Mouse (Mus musculus): ENCODE results near the gene Bpifb1. TPM values are rescaled to one million over a fixed set of nuclear protein-coding genes. Genes with fewer than 3 reads are reported as not detected.
"Not testable (repeated sequence)": the region's sequence is repeated elsewhere in the genome, so short reads cannot be mapped to it uniquely, and the experiment has no call there.

Bpifb1 gene
- polyA plus RNA-seq, 1 experiment from 2014 or later, result 1.5 TPM

- H3K4me3 ChIP-seq (ENCODE audit: low read length), result no peak overlapping the region
- no peak overlapping the region for H3K4me2 ChIP-seq (ENCODE audit: low read depth, low read length)
- H3K4me1 ChIP-seq (replicated peaks; ENCODE audit: control insufficient read depth, insufficient read depth, low read length), result peaks cover 15% of the 10 kb centered on the region
- H3K27ac ChIP-seq (ENCODE audit: low read length), result peak overlapping the region; percentile 81
- H3K9ac ChIP-seq (ENCODE audit: low read length), result no peak overlapping the region
- no peaks in the 10 kb centered on the region for H3K36me3 ChIP-seq (ENCODE audit: control insufficient read depth, insufficient read depth, low read length)
- ATAC-seq (ENCODE audit: low read depth), result peak; percentile 21; the same call in 1 of the 2 replicates
- 11% methylated on average over 2 of the region's 2 CpGs for WGBS
- no peaks in the 10 kb centered on the region for H3K9me3 ChIP-seq (ENCODE audit: control insufficient read depth, low read length)
- H3K27me3 ChIP-seq (ENCODE audit: control insufficient read depth, insufficient read depth, low read depth, low read length), result no peaks in the 10 kb centered on the region
These were observed 33.3 kb downstream of the Bpifb1 start for GRCm38 (mm10) chr2:154223917-154224273.

GRCm38 (mm10) chr2:154226991-154227390 is 36.4 kb downstream of the Bpifb1 start:
- WGBS, result 58% methylated on average over 4 of the region's 4 CpGs
- ATAC-seq (ENCODE audit: low read depth), result no peak
- H3K36me3 ChIP-seq (ENCODE audit: control insufficient read depth, insufficient read depth, low read length), result no peaks in the 10 kb centered on the region
- H3K4me2 ChIP-seq (ENCODE audit: low read depth, low read length), result no peak overlapping the region
- H3K27ac ChIP-seq (ENCODE audit: low read length), result no peak overlapping the region
- H3K9me3 ChIP-seq (ENCODE audit: control insufficient read depth, low read length), result no peaks in the 10 kb centered on the region
- peaks cover 15% of the 10 kb centered on the region for H3K4me1 ChIP-seq (replicated peaks; ENCODE audit: control insufficient read depth, insufficient read depth, low read length)
- H3K27me3 ChIP-seq (ENCODE audit: control insufficient read depth, insufficient read depth, low read depth, low read length), result no peaks in the 10 kb centered on the region
- no peak overlapping the region for H3K4me3 ChIP-seq (ENCODE audit: low read length)
- no peak overlapping the region for H3K9ac ChIP-seq (ENCODE audit: low read length)

- Histone ChIP-seq H3K36me3 (ENCODE audit: control insufficient read depth, insufficient read depth, low read length) (no peaks in the 10 kb centered on the region), H3K4me2 (ENCODE audit: low read depth, low read length) (no peak overlapping the region), H3K4me1 (replicated peaks; ENCODE audit: control insufficient read depth, insufficient read depth, low read length) (peaks cover 12% of the 10 kb centered on the region), H3K9me3 (ENCODE audit: control insufficient read depth, low read length) (no peaks in the 10 kb centered on the region), H3K27ac (ENCODE audit: low read length) (no peak overlapping the region), H3K4me3 (ENCODE audit: low read length) (no peak overlapping the region), H3K27me3 (ENCODE audit: control insufficient read depth, insufficient read depth, low read depth, low read length) (no peaks in the 10 kb centered on the region), H3K9ac (ENCODE audit: low read length) (no peak overlapping the region)
- ATAC-seq (ENCODE audit: low read depth), result no peak
- 74% methylated on average over 5 of the region's 5 CpGs for WGBS
These were observed 37.2 kb downstream of the Bpifb1 start for GRCm38 (mm10) chr2:154227830-154228229.

- no peak for ATAC-seq (ENCODE audit: low read depth)
- H3K9me3 ChIP-seq (ENCODE audit: control insufficient read depth, low read length), result no peaks in the 10 kb centered on the region
- no peak overlapping the region for H3K4me3 ChIP-seq (ENCODE audit: low read length)
- no peaks in the 10 kb centered on the region for H3K36me3 ChIP-seq (ENCODE audit: control insufficient read depth, insufficient read depth, low read length)
- no peak overlapping the region for H3K27ac ChIP-seq (ENCODE audit: low read length)
- H3K4me1 ChIP-seq (replicated peaks; ENCODE audit: control insufficient read depth, insufficient read depth, low read length), result no peaks in the 10 kb centered on the region
- no peak overlapping the region for H3K9ac ChIP-seq (ENCODE audit: low read length)
- no peak overlapping the region for H3K4me2 ChIP-seq (ENCODE audit: low read depth, low read length)
- WGBS, result 87% methylated on average over 6 of the region's 6 CpGs
- no peaks in the 10 kb centered on the region for H3K27me3 ChIP-seq (ENCODE audit: control insufficient read depth, insufficient read depth, low read depth, low read length)
These were observed 42.8 kb downstream of the Bpifb1 start for GRCm38 (mm10) chr2:154233426-154233825.

- Histone ChIP-seq H3K36me3 (ENCODE audit: control insufficient read depth, insufficient read depth, low read length) (no peaks in the 10 kb centered on the region), H3K4me1 (replicated peaks; ENCODE audit: control insufficient read depth, insufficient read depth, low read length) (no peaks in the 10 kb centered on the region), H3K27ac (ENCODE audit: low read length) (no peak overlapping the region), H3K4me3 (ENCODE audit: low read length) (no peak overlapping the region), H3K27me3 (ENCODE audit: control insufficient read depth, insufficient read depth, low read depth, low read length) (no peaks in the 10 kb centered on the region), H3K9ac (ENCODE audit: low read length) (no peak overlapping the region), H3K9me3 (ENCODE audit: control insufficient read depth, low read length) (no peaks in the 10 kb centered on the region), H3K4me2 (ENCODE audit: low read depth, low read length) (no peak overlapping the region)
- ATAC-seq (ENCODE audit: low read depth), result peak; percentile 34; the same call in 1 of the 2 replicates
- 48% methylated on average over 6 of the region's 6 CpGs for WGBS
These were observed 50.2 kb downstream of the Bpifb1 start for GRCm38 (mm10) chr2:154240771-154241170.

GRCm38 (mm10) chr2:154242726-154243125 is 52.1 kb downstream of the Bpifb1 start:
- H3K36me3 ChIP-seq (ENCODE audit: control insufficient read depth, insufficient read depth, low read length); H3K27me3 ChIP-seq (ENCODE audit: control insufficient read depth, insufficient read depth, low read depth, low read length); H3K4me1 ChIP-seq (replicated peaks; ENCODE audit: control insufficient read depth, insufficient read depth, low read length); ATAC-seq (ENCODE audit: low read depth); H3K27ac ChIP-seq (ENCODE audit: low read length); H3K4me3 ChIP-seq (ENCODE audit: low read length); H3K9ac ChIP-seq (ENCODE audit: low read length); H3K4me2 ChIP-seq (ENCODE audit: low read depth, low read length); H3K9me3 ChIP-seq (ENCODE audit: control insufficient read depth, low read length): not testable (repeated sequence)
- 93% methylated on average over 11 of the region's 12 CpGs for WGBS

- no peak for ATAC-seq (ENCODE audit: low read depth)
- H3K9ac ChIP-seq (ENCODE audit: low read length), result no peak overlapping the region
- 80% methylated on average over 10 of the region's 10 CpGs for WGBS
These were observed 52.9 kb downstream of the Bpifb1 start for GRCm38 (mm10) chr2:154243356-154244036.

GRCm38 (mm10) chr2:154245322-154245721 is 54.7 kb downstream of the Bpifb1 start:
- Histone ChIP-seq H3K27ac (ENCODE audit: low read length) (no peak overlapping the region), H3K36me3 (ENCODE audit: control insufficient read depth, insufficient read depth, low read length) (no peaks in the 10 kb centered on the region), H3K9me3 (ENCODE audit: control insufficient read depth, low read length) (no peaks in the 10 kb centered on the region), H3K9ac (ENCODE audit: low read length) (no peak overlapping the region), H3K4me3 (ENCODE audit: low read length) (no peak overlapping the region), H3K4me1 (replicated peaks; ENCODE audit: control insufficient read depth, insufficient read depth, low read length) (no peaks in the 10 kb centered on the region), H3K4me2 (ENCODE audit: low read depth, low read length) (no peak overlapping the region), H3K27me3 (ENCODE audit: control insufficient read depth, insufficient read depth, low read depth, low read length) (no peaks in the 10 kb centered on the region)
- 92% methylated on average over 5 of the region's 5 CpGs for WGBS
- no peak for ATAC-seq (ENCODE audit: low read depth)

More at GRCm38 (mm10) chr2:154243356-154244036, 52.9 kb downstream of the Bpifb1 start:
- no peak overlapping the region for H3K4me3 ChIP-seq (ENCODE audit: low read length)
- no peaks in the 10 kb centered on the region for H3K27me3 ChIP-seq (ENCODE audit: control insufficient read depth, insufficient read depth, low read depth, low read length)
- no peaks in the 10 kb centered on the region for H3K4me1 ChIP-seq (replicated peaks; ENCODE audit: control insufficient read depth, insufficient read depth, low read length)
- no peaks in the 10 kb centered on the region for H3K9me3 ChIP-seq (ENCODE audit: control insufficient read depth, low read length)
- no peaks in the 10 kb centered on the region for H3K36me3 ChIP-seq (ENCODE audit: control insufficient read depth, insufficient read depth, low read length)
- H3K27ac ChIP-seq (ENCODE audit: low read length), result no peak overlapping the region
- H3K4me2 ChIP-seq (ENCODE audit: low read depth, low read length), result no peak overlapping the region

GRCm38 (mm10) chr2:154255254-154255653 is 64.6 kb downstream of the Bpifb1 start:
- ATAC-seq (ENCODE audit: low read depth); H3K27ac ChIP-seq (ENCODE audit: low read length); H3K36me3 ChIP-seq (ENCODE audit: control insufficient read depth, insufficient read depth, low read length); H3K9ac ChIP-seq (ENCODE audit: low read length); H3K4me2 ChIP-seq (ENCODE audit: low read depth, low read length); H3K27me3 ChIP-seq (ENCODE audit: control insufficient read depth, insufficient read depth, low read depth, low read length); H3K4me1 ChIP-seq (replicated peaks; ENCODE audit: control insufficient read depth, insufficient read depth, low read length); H3K4me3 ChIP-seq (ENCODE audit: low read length); H3K9me3 ChIP-seq (ENCODE audit: control insufficient read depth, low read length): not testable (repeated sequence)
- 88% methylated on average over 2 of the region's 4 CpGs for WGBS

- no peaks in the 10 kb centered on the region for H3K27me3 ChIP-seq (ENCODE audit: control insufficient read depth, insufficient read depth, low read depth, low read length)
- H3K4me2 ChIP-seq (ENCODE audit: low read depth, low read length), result no peak overlapping the region
- WGBS, result 71% methylated on average over 4 of the region's 4 CpGs
- H3K9ac ChIP-seq (ENCODE audit: low read length), result no peak overlapping the region
- H3K9me3 ChIP-seq (ENCODE audit: control insufficient read depth, low read length), result no peaks in the 10 kb centered on the region
- H3K4me1 ChIP-seq (replicated peaks; ENCODE audit: control insufficient read depth, insufficient read depth, low read length), result no peaks in the 10 kb centered on the region
- no peak for ATAC-seq (ENCODE audit: low read depth)
- H3K36me3 ChIP-seq (ENCODE audit: control insufficient read depth, insufficient read depth, low read length), result no peaks in the 10 kb centered on the region
- H3K27ac ChIP-seq (ENCODE audit: low read length), result no peak overlapping the region
- H3K4me3 ChIP-seq (ENCODE audit: low read length), result no peak overlapping the region
These were observed 65.2 kb downstream of the Bpifb1 start for GRCm38 (mm10) chr2:154255770-154256169.
